Mouse (Mus musculus) lung, postnatal 14 days (tissue): ENCODE measurements around the gene Calhm3.

Source experiments
- DNase-seq: peaks from one replicate; pipeline ENCODE4 v3.0.0; 2021

Calhm3 gene

DNA sequence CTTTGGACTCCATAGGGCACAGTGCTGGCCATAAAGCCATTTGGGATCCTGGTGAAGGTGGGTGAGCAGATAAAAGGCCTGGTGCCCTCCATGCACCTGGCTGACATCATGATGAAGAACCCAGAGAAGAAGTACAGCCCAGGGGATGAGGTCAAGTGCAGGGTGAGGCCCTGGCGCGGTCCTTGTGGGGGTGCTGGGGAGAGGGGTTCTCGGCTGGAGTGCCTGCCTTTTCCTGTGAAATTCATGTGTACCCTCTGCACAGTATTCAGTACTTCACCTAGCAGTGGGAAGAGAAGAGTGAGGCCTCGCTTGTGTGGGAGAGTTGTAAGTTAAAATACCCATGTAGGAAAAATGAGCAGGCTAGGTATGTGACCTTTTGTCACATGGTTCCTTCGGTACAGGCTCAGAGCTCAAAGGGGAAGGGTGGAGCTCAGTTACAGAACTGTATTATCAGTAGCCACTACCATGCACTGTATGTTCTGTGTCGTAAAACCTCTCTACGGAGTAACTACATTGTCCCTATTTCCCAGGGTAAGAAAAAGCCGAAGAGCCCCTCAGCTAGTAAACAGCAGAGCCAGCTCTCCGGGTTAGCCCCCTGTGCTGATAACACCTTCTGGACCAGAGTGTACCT, 52.8 kb downstream of the Calhm3 start:
- DNase-seq: no peak
